Mouse (Mus musculus): ENCODE results near the gene Dhx36.

Gene Dhx36

GRCm38 (mm10) chr3:62433675-62434074, 73.1 kb downstream of the Dhx36 start:
- no peak for DNase-seq (ENCODE audit: low read depth, low spot score)

DNA sequence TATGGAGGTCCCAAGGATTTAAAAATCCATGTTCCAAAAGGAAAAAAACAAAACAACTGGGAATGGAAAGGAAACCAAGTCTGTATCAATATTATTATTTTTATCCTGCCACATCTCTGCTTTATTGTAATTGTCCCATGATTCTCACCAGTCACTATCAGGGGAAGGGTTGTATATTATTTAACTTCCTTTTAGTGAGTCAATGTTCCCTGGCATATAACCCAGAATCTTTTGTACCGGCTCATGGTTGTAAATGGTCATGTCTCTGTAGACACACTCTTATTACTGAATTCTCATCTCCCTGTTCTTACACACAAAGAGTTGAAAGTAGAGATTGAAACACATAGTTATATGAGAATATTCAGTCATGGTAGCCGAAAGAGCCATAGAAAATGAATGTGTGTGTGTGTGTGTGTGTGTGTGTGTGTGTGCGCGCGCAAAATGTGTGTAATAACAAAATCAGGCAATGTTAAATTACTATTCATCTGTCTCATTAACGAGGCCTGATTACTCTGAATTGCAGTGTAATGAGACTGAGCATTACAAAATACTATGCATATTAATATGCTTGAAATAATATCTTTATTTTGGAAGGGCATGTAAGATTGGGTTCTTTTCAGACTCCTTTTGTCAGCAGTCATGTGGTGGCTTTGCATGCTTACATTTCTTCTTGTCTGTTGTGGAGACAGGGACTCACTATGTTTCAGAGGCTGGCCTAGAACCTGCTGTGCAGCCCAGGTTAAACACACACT, 88.2 kb downstream of the Dhx36 start:
- no peak for DNase-seq (ENCODE audit: low read depth, low spot score)

Measured in ZHBTc4 (cell line).